Mouse (Mus musculus): ENCODE measurements around the gene Mfap5.
"Not testable (repeated sequence)": the region's sequence is repeated elsewhere in the genome, so short reads cannot be mapped to it uniquely, and the experiment has no call there.

The Mfap5 gene

GRCm38 (mm10) chr6:122505545-122505944, at the start of gene Mfap5:
Gene Mfap5, plus strand, starts transcription at chr6:122505845.
- DNase-seq, result no peak

GRCm38 (mm10) chr6:122458946-122459693, 46.5 kb upstream of the Mfap5 start:
- DNase-seq, result no peak

- DNase-seq, result no peak
Measured at GRCm38 (mm10) chr6:122466092-122466713, 39.4 kb upstream of the Mfap5 start.

- DNase-seq, result no peak
Measured at GRCm38 (mm10) chr6:122469030-122469640, 36.5 kb upstream of the Mfap5 start.

GRCm38 (mm10) chr6:122470240-122470639, 35.4 kb upstream of the Mfap5 start:
- no peak for DNase-seq

- not testable (repeated sequence) for DNase-seq
Measured at GRCm38 (mm10) chr6:122471461-122471860, 34.2 kb upstream of the Mfap5 start.

- no peak for DNase-seq
Measured at GRCm38 (mm10) chr6:122478062-122478461, 27.6 kb upstream of the Mfap5 start.

- DNase-seq, result peak; percentile 60
Measured at GRCm38 (mm10) chr6:122485401-122486296, 20.0 kb upstream of the Mfap5 start.

GRCm38 (mm10) chr6:122486297-122487117, 19.1 kb upstream of the Mfap5 start:
- DNase-seq, result peak; percentile 80

GRCm38 (mm10) chr6:122490929-122491512, 14.6 kb upstream of the Mfap5 start:
- DNase-seq, result no peak

- DNase-seq, result peak; percentile 61
Measured at GRCm38 (mm10) chr6:122491557-122491956, 14.1 kb upstream of the Mfap5 start.

GRCm38 (mm10) chr6:122492479-122492878, 13.2 kb upstream of the Mfap5 start:
- DNase-seq, result no peak

GRCm38 (mm10) chr6:122493799-122494472, 11.7 kb upstream of the Mfap5 start:
- no peak for DNase-seq

- no peak for DNase-seq
Measured at GRCm38 (mm10) chr6:122495082-122495881, 10.4 kb upstream of the Mfap5 start.

GRCm38 (mm10) chr6:122496501-122496900, 9.1 kb upstream of the Mfap5 start:
- DNase-seq, result no peak

- DNase-seq, result no peak
Measured at GRCm38 (mm10) chr6:122498661-122499060, 7.0 kb upstream of the Mfap5 start, which contains the start of gene Rimklb. Gene Rimklb, minus strand, starts transcription at chr6:122498761.

GRCm38 (mm10) chr6:122505041-122505440, 604 bp upstream of the Mfap5 start:
- DNase-seq, result no peak

GRCm38 (mm10) chr6:122508494-122508893, 2.8 kb downstream of the Mfap5 start:
- no peak for DNase-seq

GRCm38 (mm10) chr6:122512914-122513878, 7.6 kb downstream of the Mfap5 start:
- DNase-seq, result no peak
